Comparison of ENCODE assay signal across 27 mouse cellular contexts in the genomic region with DNA sequence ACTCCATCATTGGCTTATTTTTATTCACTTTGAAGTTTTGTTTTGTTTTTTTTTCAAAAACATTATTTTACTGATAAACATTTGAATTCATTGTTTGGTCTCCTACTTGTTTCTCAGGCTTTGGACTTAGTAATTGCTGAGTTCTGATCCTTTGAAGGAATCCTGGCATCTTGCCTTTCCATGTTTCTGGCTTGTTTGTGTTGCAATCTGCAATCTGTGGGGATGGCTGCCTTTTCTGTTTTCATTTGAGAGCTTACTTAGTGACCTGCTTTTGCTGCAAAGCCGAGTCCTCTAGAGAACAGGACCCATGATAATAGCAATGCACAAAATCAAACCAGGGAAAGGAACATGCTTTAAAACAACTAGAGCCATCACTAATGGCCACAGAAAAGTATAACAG.
DNase-seq lines count a peak whose midpoint lies in the region; ATAC-seq and TF ChIP-seq lines count a peak whose summit lies in the region.
"Had no signal": no experiment of that assay in that cellular context is flagged by ENCODE, and none has a peak within 500 bp of the region (broad histone marks: within the 10 kb centered on the region; RNA-seq: fewer than 3 reads in every experiment).

No protein-coding gene starts in this region.

- H3K9ac ChIP-seq in lung, embryonic 14.5 days = no peak overlapping the region
- no peak overlapping the region for H3K9ac ChIP-seq in lung, postnatal 0 days (replicated peaks; ENCODE audit: low read depth)
- H3K9ac ChIP-seq: embryonic facial prominence, embryonic 12.5 days; embryonic facial prominence, embryonic 15.5 days; forebrain, embryonic 12.5 days; forebrain, embryonic 15.5 days; heart, embryonic 13.5 days; hindbrain, embryonic 14.5 days had no signal

- TF ChIP-seq EP300 in lung, postnatal 0 days (IDR thresholded peaks at IDR 0.05) = no peak

- DNase-seq in heart, adult 18-20 months = peak; percentile 29 to 42
- no peak for DNase-seq in heart, postnatal 36 days
- DNase-seq in lung, embryonic 14.5 days = peak; percentile 66
- DNase-seq in lung, postnatal 14 days = no peak
- DNase-seq in lung, postnatal 36 days = peak; percentile 4
- no peak for DNase-seq in lung, postnatal 0 days (ENCODE audit: low spot score)
- DNase-seq in fibroblast of lung, adult 2 months (ENCODE audit: low read depth) = peak; percentile 25
- no peak for DNase-seq in testis, postnatal 14 days (ENCODE audit: low spot score)
- DNase-seq: adrenal gland, postnatal 14 days; cerebellum, adult 11 months; cerebellum, adult 2 months; cerebellum, adult 9-11 months; cerebellum, postnatal 25 days; gastrocnemius, postnatal 10 days; heart, adult 2 months; heart, postnatal 4 days had no signal

- H3K27ac ChIP-seq in lung, embryonic 14.5 days (ENCODE audit: low read depth) = no peak overlapping the region
- H3K27ac ChIP-seq in lung, postnatal 0 days (ENCODE audit: low read length) = no peak overlapping the region
- H3K27ac ChIP-seq: embryonic facial prominence, embryonic 12.5 days; embryonic facial prominence, embryonic 15.5 days; forebrain, embryonic 12.5 days; forebrain, embryonic 15.5 days; heart, adult 2 months; heart, embryonic 13.5 days; hindbrain, embryonic 14.5 days; hindbrain, postnatal 0 days had no signal

- H3K36me3 ChIP-seq in lung, embryonic 14.5 days (ENCODE audit: insufficient read depth) = peaks cover 6% of the 10 kb centered on the region
- H3K36me3 ChIP-seq in lung, postnatal 0 days (ENCODE audit: insufficient read depth, low read length) = no peaks in the 10 kb centered on the region; the same call in 1 of the 2 replicates
- H3K36me3 ChIP-seq: forebrain, embryonic 12.5 days; forebrain, embryonic 15.5 days had no signal

- no peaks in the 10 kb centered on the region for H3K4me1 ChIP-seq in lung, embryonic 14.5 days (ENCODE audit: insufficient read depth)
- H3K4me1 ChIP-seq in lung, postnatal 0 days (ENCODE audit: insufficient read depth, low read depth, low read length) = no peaks in the 10 kb centered on the region
- H3K4me1 ChIP-seq: embryonic facial prominence, embryonic 12.5 days; embryonic facial prominence, embryonic 15.5 days; forebrain, embryonic 12.5 days; forebrain, embryonic 15.5 days; heart, embryonic 13.5 days had no signal

- no peak overlapping the region for H3K4me3 ChIP-seq in lung, embryonic 14.5 days (ENCODE audit: low read depth, low read length)
- no peak overlapping the region for H3K4me3 ChIP-seq in lung, postnatal 0 days (ENCODE audit: low read depth, low read length)
- H3K4me3 ChIP-seq: embryonic facial prominence, embryonic 12.5 days; embryonic facial prominence, embryonic 15.5 days; forebrain, embryonic 12.5 days; forebrain, embryonic 15.5 days; heart, adult 2 months; heart, embryonic 13.5 days had no signal

- 55% methylated on average over 1 of the region's 1 CpGs for WGBS in lung, embryonic 14.5 days
- WGBS in lung, postnatal 0 days = 64% methylated on average over 1 of the region's 1 CpGs

- H3K4me2 ChIP-seq in lung, embryonic 14.5 days = no peak overlapping the region
- H3K4me2 ChIP-seq in lung, postnatal 0 days (replicated peaks; ENCODE audit: low read depth, low read length) = no peak overlapping the region
- H3K4me2 ChIP-seq: embryonic facial prominence, embryonic 12.5 days; embryonic facial prominence, embryonic 15.5 days; forebrain, embryonic 12.5 days; forebrain, embryonic 15.5 days; heart, embryonic 13.5 days; hindbrain, embryonic 14.5 days had no signal

- intact Hi-C loops in heart, postnatal 36 days (cut with DNase I) = no loop called here

- H3K27me3 ChIP-seq in lung, embryonic 14.5 days (ENCODE audit: insufficient read depth, low read length) = no peaks in the 10 kb centered on the region
- no peaks in the 10 kb centered on the region for H3K27me3 ChIP-seq in lung, postnatal 0 days (replicated peaks; ENCODE audit: insufficient read depth, low read length)
- H3K27me3 ChIP-seq: embryonic facial prominence, embryonic 12.5 days; embryonic facial prominence, embryonic 15.5 days; forebrain, embryonic 12.5 days; forebrain, embryonic 15.5 days; heart, embryonic 13.5 days had no signal

- ATAC-seq in lung, embryonic 14.5 days (ENCODE audit: insufficient read depth) = no peak
- ATAC-seq in lung, postnatal 0 days = no peak
- ATAC-seq: activated CD4-positive, CD25-positive, alpha-beta regulatory T cell, adult 4 months; CD4-positive, CD25-positive, alpha-beta regulatory T cell, adult 4 months; forebrain, embryonic 15.5 days; hindbrain, postnatal 0 days; inflammation-experienced regulatory T-cells, adult 6 months; intestine, embryonic 16.5 days had no signal

- H3K9me3 ChIP-seq in lung, embryonic 14.5 days (ENCODE audit: low read depth, low read length) = no peaks in the 10 kb centered on the region
- no peaks in the 10 kb centered on the region for H3K9me3 ChIP-seq in lung, postnatal 0 days (ENCODE audit: low read length)
- H3K9me3 ChIP-seq: embryonic facial prominence, embryonic 12.5 days; embryonic facial prominence, embryonic 15.5 days; forebrain, embryonic 12.5 days; forebrain, embryonic 15.5 days had no signal

- TF ChIP-seq CTCF in lung, embryonic 14.5 days (IDR thresholded peaks at IDR 0.05; ENCODE audit: low read depth) = no peak
- TF ChIP-seq CTCF in lung, postnatal 0 days (IDR thresholded peaks at IDR 0.05) = no peak

Comparison
In these comparisons a context has a peak if more than half of its experiments do, and no peak if none do; other contexts are left out.
1. DNase-seq: peak in heart, adult 18-20 months (2 of 2), lung, embryonic 14.5 days (single experiment), lung, postnatal 36 days (single experiment) and fibroblast of lung, adult 2 months (single experiment); none in heart, postnatal 36 days (0 of 2), lung, postnatal 14 days (single experiment), lung, postnatal 0 days (single experiment) and testis, postnatal 14 days (single experiment).